Mouse (Mus musculus): ENCODE results near the gene Hace1.

GRCm38 (mm10) chr10:45654026-45654425 lies 76.4 kb downstream of the Hace1 start:
- TF ChIP-seq GATA1 (IDR thresholded peaks at IDR 0.05; ENCODE audit: low read length) (no peak), TAL1 (IDR thresholded peaks at IDR 0.05; ENCODE audit: low read length) (no peak)

Measured in erythroblast, embryonic 14.5 days (primary cell).